Comparison of ENCODE assay signal across 15 mouse cellular contexts in the genomic region with DNA sequence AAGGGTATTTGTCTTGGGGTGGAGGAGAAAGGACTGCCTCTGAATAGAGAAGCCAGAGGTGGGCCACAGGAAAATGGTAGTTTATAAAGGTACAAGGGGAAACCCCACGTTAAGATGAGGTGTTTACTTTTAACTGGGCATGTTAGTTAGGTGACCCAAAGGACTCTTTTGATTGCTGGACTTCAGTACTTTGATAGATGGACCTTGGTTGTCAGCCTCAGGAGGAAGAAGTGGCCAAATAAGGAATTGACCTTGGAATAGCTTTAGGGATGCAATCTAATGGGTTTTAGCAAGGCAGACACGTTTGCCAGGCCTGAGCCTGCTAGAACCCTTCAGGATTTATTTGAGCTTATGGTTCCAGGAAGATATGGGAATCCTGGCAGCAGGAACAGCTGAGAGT.
"Had no signal": no experiment of that assay in that cellular context is flagged by ENCODE, and none has a peak within 500 bp of the region (broad histone marks: within the 10 kb centered on the region; RNA-seq: fewer than 3 reads in every experiment).

No protein-coding gene starts in this region.

- H3K4me3 ChIP-seq: neural tube, embryonic 15.5 days; stomach, embryonic 15.5 days had no signal

- DNase-seq: retina, postnatal 1 day; right cerebral cortex, adult 18-20 months; right cerebral cortex, postnatal 14 days; right cerebral cortex, postnatal 25 days; right cerebral cortex, postnatal 4 days; spleen, adult 18-20 months; thymus, adult 18-20 months; thymus, adult 2 months; thymus, postnatal 14 days; thymus, postnatal 25 days; thymus, postnatal 36 days; thymus, postnatal 4 days had no signal

- H3K9ac ChIP-seq: neural tube, embryonic 15.5 days; stomach, embryonic 15.5 days had no signal

- H3K27me3 ChIP-seq: neural tube, embryonic 15.5 days; stomach, embryonic 15.5 days had no signal

- H3K4me2 ChIP-seq: neural tube, embryonic 15.5 days; stomach, embryonic 15.5 days had no signal

- H3K4me1 ChIP-seq: neural tube, embryonic 15.5 days; stomach, embryonic 15.5 days had no signal

- H3K36me3 ChIP-seq: neural tube, embryonic 15.5 days; stomach, embryonic 15.5 days had no signal

- H3K9me3 ChIP-seq: neural tube, embryonic 15.5 days; stomach, embryonic 15.5 days had no signal

- H3K27ac ChIP-seq: neural tube, embryonic 15.5 days; stomach, embryonic 15.5 days; stomach, postnatal 0 days had no signal
